Mouse (Mus musculus) lung, postnatal 36 days (tissue): ENCODE results near the gene Thsd7a.
A peak's percentile ranks its signal among the peaks of the same experiment; 100 is the strongest.

Source experiments
- DNase-seq: peaks from one replicate; pipeline ENCODE4 v3.0.0; 2022; ENCODE audit warnings: mixed read lengths

Gene Thsd7a

DNA sequence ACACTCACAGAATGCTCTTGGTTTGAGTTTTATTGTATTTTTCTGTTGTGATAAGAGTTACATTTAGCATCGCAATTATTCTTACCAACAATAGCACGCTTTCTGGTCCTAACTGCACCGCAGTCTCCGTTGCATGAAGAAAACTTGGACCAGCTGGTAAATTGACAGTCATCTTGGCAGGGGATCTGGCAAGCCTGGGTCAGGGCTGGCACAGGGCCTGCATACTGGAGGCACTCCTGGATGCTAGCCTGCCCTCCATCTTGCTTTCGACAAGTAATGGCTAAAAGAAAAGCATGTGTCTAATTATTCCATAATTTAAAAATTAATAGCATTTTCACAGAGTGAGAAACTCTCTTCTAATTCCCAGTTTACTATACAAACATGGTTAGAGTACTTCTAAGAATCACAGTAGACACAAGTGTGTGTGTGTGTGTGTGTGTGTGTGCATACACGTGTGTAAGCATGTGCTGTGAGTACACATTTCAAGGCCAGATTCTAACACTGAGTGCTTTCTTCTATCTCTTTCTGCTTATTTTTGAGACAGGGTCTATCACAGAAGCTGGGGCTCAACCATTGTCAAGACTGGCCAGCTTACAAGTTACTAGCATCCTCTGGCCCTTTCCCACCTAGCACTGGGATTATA lies 368.0 kb downstream of the Thsd7a start:
- peak; percentile 69 for DNase-seq

DNA sequence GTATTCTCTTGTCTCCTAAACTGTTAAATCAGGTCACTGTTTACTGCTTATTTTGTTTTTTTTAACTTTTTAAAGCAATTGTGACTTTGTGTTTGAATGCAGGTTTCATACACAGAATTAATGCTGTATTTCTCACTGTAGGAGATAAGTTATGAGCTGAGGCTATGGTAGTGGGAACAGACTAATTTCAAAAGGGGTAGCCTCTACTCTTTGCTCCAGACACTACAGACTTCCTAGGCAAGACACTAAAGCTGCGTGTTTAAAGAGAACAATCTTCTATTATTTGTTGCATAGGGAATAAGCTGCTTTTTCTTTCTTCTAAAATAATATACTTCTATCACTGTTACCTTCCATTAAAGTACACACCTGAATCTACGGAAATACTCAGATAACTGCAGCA lies 368.5 kb downstream of the Thsd7a start:
- no peak for DNase-seq

DNA sequence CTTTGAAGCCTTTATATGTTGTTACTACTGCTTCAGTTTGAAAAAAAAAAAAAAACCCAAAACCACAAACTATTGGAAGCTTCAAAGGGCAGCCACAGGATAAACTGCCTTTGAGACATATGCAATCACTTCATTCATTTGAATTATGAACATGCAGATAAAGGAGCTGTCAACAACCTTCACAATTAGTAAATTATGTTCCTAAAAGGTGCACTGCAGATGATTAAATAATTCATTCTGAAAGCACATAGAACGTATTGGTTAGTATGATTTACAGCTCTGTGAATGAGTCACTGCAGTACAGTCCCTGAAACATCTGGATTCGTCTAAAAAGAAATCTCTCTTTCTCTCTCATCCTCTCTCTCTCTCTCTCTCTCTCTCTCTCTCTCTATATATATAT lies 390.5 kb downstream of the Thsd7a start:
- DNase-seq, result no peak

DNA sequence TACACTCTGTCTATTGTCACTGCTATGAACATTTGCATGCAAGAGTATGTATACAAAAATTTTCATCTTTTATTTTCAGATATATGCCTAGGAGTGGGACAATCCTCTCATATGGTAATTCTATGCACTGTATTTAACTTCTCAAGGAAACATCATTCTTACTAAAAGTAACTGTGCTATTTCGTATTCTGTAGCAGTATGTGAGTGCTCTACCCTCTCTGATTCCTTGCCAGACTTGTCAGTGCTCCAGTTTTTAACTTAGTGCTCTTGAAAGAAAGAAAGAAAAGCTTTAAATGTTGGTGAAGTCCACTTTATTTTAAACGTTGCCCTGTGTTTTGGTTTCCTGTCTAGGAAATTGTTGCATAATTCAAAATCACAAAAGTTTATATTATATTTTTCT lies 395.6 kb downstream of the Thsd7a start:
- no peak for DNase-seq

DNA sequence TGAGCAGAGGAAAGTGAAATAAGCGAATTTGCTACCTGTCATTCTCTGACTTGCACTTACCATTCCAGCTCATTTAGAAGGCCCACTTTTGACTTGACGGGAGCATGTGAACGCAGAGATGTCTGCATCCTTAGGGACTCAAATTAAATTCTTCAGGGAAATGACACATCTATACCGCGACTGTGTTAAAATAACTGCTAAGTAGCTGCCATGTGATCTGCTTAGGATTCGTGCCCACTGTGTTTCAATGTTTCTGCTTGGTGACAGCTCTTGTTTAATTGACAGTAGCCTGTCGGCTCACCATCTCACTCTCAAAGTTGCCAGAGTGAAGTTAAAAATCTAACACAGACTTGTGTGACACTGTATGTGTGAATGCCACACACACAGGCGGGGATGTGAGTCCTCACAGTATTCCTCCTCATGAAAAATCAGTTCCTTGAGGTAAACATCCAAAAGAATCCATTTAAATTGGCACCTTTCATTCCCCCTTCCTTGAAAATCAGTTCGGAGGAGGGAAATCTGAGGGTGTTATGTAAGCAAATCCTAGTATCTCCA lies 397.0 kb downstream of the Thsd7a start:
- no peak for DNase-seq

DNA sequence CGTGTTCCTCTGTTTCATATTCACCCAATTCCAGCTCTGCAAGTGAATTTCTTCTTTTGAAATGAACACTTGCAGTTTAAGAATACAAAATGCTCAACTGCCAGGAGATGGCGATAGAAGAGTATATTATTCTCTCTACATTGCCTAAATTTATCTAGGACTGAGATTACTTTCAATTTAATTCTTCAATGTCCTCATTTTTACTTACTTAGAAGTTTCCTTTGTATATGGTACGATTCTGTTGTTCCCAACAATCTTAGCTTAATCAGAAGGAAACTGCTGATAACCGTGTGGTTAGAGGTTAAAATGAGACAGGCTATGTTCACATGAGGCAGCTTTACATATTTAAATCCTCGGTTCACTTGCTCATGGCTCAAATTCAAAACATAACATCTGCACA lies 398.5 kb downstream of the Thsd7a start:
- DNase-seq, result peak; percentile 39

DNA sequence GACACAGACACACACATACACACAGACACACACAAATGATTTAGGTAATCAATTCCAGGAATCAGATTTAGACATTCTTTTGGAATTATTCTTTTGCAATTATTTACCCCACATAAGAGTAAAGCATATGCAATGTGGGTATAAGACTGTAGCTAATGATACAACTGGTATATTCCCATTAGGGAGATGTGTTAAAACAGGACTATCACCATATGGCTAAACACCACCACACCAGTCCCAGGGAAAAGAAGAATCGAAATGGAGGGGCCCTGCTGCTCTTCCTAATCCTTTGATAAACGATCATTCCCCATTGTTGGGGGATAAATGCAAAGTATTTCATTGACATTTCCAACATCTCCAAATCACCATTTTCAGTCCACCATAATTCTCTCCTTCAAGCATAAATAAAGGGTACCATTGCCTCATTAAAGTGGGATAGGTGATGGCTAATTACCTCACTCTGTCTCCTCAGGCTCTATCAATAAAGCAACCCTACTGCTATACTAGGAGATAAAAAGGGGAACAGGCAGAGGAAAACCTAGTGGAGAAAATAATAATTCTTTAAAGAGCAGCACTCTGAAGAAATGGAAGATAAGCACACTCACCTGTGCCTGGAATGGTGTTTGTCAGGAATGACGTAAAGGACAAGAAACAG lies 400.0 kb downstream of the Thsd7a start:
- DNase-seq, result no peak

DNA sequence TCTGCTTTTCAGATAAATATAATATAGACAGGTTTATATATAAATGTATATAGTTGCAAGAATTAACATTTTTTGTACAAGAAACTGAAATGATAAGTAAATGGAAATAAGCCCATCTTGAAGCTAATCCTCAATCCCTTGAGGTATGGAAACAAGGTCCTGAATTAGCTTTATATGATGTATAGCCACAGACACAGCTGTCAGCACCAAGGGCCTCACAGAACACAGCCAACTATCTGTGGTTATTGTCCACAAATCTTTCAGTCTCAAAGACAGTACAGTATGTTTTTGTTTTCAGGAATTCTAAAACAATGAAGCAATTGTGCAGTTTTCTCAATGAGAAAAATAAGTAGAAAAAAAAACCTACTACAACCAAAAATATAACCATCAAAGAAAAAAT lies 400.5 kb downstream of the Thsd7a start:
- DNase-seq, result no peak

DNA sequence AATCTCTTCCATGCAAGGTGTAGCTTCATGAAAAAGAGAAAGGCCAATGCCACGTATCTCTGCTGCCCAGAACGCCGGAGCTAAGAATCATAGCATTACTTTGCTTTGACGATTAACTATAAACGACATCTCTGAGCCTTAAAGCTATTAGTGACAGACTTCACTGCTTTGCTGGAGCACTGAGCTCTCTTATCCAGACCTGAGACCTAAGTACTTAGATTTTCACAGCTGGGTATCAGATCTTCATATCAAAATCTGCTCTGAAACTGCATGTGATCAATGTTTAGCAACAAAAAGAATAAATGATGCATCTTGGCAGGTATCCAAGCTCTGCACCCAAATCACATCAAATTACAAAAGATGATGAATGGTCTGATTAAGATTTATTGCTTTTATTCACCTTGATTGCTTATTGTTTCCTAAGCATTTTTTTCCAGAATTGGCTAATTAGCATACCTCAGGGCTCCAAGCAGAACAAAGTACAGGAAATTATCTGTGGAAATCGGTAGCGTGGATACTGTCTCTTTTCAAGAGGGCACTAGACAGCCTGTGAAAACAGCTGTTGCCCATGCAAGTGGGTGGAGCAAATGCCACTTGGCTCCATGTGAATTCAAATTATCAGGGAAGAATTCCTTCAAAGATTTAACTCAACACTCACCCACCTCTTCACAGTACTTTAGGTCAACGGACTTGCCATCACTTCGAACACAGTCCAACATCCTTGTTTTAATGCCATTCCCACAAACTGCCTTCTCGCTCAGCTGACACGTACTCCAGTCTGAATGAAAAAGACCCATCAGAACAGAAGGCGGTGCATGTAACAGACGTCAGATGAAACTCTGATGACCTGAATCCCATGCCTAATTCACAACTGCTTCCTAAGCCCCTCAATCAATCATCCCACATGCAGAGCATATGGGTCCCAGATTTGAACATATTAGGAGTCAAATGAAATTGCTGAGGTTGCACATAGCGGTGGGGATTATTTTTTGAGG lies 412.3 kb downstream of the Thsd7a start:
- no peak for DNase-seq

DNA sequence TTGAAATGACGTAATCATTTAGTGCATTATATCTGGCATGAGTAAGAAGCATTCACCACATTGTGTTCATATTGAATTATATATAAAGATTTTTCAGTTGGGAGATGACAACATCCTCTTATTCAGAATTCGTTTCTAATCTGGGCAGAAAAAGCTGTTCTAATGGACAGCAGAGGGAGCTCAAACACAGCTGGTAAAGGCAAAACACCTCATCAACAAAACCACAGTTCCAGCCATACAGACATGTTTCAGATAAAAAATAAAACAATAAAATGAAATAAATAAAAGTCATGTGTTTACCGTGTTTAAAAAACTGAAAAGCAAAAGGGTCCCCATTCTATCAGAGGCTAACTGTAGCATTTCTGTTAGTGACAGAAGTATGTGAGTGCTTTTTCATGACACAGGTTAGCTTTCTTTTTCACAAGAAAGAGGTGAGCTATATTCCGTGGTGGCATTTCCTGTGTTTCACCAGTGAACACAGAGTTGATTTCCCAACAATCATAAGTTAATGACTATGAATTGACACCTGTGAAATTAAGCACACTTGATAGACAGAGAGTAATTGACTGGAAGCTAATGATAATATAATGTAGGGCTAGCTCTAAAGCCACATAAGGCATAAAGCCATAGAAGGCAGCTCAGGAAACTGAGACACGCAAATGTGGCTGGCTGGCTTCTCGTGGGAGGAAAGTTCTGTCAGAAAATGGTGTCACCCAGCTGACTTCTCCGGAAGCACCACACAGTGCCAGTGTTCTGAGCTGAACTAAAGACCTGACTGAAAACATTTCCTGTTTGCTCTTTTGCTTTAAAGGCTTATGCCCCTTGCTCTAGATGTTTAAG lies 433.9 kb downstream of the Thsd7a start:
- peak; percentile 6 for DNase-seq

DNA sequence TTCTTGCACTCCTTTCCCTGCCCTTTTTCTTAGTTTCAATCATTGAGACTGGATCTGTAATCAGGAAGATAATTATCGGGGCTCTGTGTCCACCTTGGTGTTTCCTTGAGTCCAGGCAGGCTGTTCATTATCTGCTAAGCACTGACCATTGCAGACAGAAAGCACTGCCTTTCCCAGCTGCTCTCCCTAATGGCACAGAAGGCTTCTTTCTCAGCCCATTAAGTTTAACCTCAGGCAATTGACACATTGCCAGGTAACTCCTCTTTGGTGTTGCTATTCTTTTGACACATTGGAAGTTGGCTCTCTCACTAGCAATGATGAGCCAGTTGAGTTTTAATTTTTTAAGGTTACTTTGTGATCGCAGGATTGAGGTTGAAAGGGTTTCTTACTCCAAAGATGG lies 441.7 kb downstream of the Thsd7a start:
- DNase-seq, result no peak

DNA sequence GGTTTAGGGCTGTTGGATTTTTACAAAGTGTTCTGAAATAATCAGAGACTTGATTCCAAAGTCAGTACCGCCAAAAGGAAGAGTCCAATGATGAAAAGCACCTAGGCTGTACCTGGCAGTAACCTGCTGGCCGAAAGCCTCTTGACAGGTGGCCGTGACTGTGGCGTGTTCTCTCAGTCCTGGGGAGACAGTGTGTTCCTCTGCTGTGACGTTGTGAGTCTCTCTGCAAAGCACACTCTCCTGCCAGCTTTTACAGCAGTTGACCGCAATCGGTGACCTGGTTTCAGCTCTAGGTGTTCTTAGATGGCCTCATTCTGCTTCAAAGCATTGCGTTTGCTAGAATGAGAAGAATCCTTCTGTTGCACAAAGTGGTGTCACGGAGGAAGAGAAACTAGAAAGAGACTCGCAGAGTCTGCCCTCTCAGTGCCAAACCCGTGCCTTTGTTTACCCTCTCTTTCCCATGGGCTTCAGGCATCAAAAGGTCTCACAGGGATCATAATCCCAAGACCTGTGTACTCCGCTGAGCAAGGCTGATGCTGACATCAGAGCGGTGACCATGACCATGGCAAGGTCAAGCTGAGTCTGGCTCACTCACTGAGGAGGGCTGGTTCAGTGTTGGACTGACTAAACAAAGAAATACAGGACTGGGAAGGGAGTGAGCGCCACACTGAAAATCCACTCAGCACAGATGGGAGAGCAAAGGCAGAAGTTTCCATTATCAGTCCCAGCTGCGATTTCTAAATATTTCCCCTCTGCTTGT lies 486.4 kb downstream of the Thsd7a start:
- DNase-seq, result no peak
